Mouse (Mus musculus): ENCODE measurements around the gene Slc41a3. TPM values are rescaled to one million over a fixed set of nuclear protein-coding genes. Genes with fewer than 3 reads are reported as not detected.

Gene Slc41a3
- total and polyA plus RNA-seq, 2 experiments from 2014 or later: 23.4 to 35.0 TPM

DNA sequence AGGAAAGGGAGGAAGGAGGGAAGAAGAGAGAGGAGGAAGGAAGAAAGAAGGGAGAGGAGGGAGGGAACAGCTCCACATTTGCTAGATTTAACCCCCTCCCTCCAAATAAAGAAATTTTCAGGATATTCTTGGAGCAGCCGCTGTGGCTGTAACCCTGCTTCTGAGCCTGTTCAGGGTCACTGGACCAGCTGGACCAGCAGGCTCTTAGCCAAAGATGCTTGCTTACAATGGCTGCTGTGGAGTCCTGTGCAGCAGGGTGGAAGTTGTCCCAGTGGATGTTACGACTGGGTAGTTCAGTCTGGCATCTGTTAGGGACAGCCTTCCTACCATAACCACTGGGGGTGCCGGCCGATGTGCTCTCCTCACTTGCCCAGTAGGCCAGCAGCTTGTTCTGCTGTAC, 35.8 kb upstream of the Slc41a3 start:
- Histone ChIP-seq H3K9me3 (replicated peaks; ENCODE audit: control insufficient read depth, low read length) (no peaks in the 10 kb centered on the region), H3K4me1 (ENCODE audit: control insufficient read depth, insufficient read depth) (peaks cover 20% of the 10 kb centered on the region; the same call in 1 of the 2 replicates), H3K9ac (replicated peaks; ENCODE audit: low read depth, low read length) (no peak overlapping the region), H3K27me3 (ENCODE audit: control insufficient read depth, insufficient read depth, low read length) (no peaks in the 10 kb centered on the region), H3K4me3 (ENCODE audit: low read depth, low read length) (no peak overlapping the region), H3K4me2 (ENCODE audit: low read depth, low read length) (no peak overlapping the region), H3K27ac (ENCODE audit: low read depth) (no peak overlapping the region), H3K36me3 (replicated peaks; ENCODE audit: control insufficient read depth, insufficient read depth, low read length) (no peaks in the 10 kb centered on the region)
- WGBS: 90% methylated on average over 4 of the region's 4 CpGs
- ATAC-seq (ENCODE audit: insufficient read depth, low read depth): no peak
- no peak for DNase-seq (ENCODE audit: low spot score)
- TF ChIP-seq CTCF (IDR thresholded peaks at IDR 0.05; ENCODE audit: low read depth) (no peak), EP300 (IDR thresholded peaks at IDR 0.05; ENCODE audit: low read depth) (no peak)

DNA sequence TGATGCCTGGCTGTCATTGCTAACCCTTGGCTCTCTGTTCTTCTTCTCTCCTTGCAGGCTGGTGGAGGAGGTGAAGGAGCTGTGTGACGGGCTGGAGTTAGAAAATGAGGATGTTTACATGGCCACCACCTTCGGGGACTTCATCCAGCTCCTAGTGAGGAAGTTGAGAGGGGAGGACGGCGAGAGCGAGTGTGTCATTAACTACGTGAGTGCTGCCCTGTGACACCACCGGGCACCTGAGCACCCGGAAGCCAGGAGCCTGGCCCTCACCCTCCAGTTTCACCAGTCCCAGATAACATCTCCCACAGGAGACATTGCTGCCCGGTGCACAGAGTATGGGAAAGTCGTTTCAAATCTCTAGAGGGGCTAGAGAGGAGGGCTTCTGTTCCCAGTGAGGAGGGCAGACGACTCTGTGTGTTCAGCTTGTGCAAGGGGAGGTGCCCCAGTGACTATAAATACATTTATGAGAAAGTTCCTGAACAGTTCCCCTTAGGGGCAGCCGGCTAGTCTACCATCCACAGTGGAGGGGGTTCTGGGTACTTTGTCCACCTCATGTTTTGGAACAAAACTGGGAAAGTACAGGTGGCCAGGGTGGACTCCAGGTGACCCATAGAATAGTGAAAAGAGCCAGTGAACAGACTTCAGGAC, 34.7 kb upstream of the Slc41a3 start:
- DNase-seq (ENCODE audit: low spot score) (no peak), ATAC-seq (ENCODE audit: insufficient read depth, low read depth) (no peak)
- Histone ChIP-seq H3K9me3 (replicated peaks; ENCODE audit: control insufficient read depth, low read length) (no peaks in the 10 kb centered on the region), H3K27ac (ENCODE audit: low read depth) (no peak overlapping the region), H3K4me1 (ENCODE audit: control insufficient read depth, insufficient read depth) (peaks cover 10% of the 10 kb centered on the region; the same call in 1 of the 2 replicates), H3K9ac (replicated peaks; ENCODE audit: low read depth, low read length) (no peak overlapping the region), H3K4me2 (ENCODE audit: low read depth, low read length) (no peak overlapping the region), H3K4me3 (ENCODE audit: low read depth, low read length) (no peak overlapping the region), H3K36me3 (replicated peaks; ENCODE audit: control insufficient read depth, insufficient read depth, low read length) (no peaks in the 10 kb centered on the region), H3K27me3 (ENCODE audit: control insufficient read depth, insufficient read depth, low read length) (no peaks in the 10 kb centered on the region)
- TF ChIP-seq CTCF (IDR thresholded peaks at IDR 0.05; ENCODE audit: low read depth): no peak
- TF ChIP-seq EP300 (IDR thresholded peaks at IDR 0.05; ENCODE audit: low read depth): no peak
- WGBS: 46% methylated on average over 12 of the region's 12 CpGs

DNA sequence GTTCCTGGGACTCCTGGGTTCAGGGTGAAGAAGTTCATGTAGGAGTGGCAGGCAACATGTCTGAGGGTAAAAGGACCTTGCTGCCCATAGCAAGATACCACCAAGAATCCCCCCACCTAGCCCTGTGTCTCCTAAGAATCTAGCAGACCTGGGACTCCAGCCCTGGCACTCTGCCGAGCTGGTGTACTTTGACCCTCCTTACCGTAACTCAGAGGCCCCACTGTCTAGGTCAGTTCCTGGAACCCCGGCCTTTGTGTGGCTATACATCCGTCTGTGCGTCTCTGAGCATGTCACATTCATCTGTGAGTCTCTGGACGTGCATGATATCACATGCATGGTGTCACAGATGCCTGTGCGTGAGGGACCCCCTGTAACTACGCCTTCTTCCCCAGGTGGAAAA, 34.1 kb upstream of the Slc41a3 start:
- 78% methylated on average over 8 of the region's 8 CpGs for WGBS
- Histone ChIP-seq H3K4me2 (ENCODE audit: low read depth, low read length) (no peak overlapping the region), H3K27ac (ENCODE audit: low read depth) (no peak overlapping the region), H3K36me3 (replicated peaks; ENCODE audit: control insufficient read depth, insufficient read depth, low read length) (no peaks in the 10 kb centered on the region), H3K9me3 (replicated peaks; ENCODE audit: control insufficient read depth, low read length) (no peaks in the 10 kb centered on the region), H3K4me1 (ENCODE audit: control insufficient read depth, insufficient read depth) (peaks cover 5% of the 10 kb centered on the region; the same call in 1 of the 2 replicates), H3K9ac (replicated peaks; ENCODE audit: low read depth, low read length) (no peak overlapping the region), H3K4me3 (ENCODE audit: low read depth, low read length) (no peak overlapping the region), H3K27me3 (ENCODE audit: control insufficient read depth, insufficient read depth, low read length) (no peaks in the 10 kb centered on the region)
- DNase-seq (ENCODE audit: low spot score) (no peak), ATAC-seq (ENCODE audit: insufficient read depth, low read depth) (no peak)
- TF ChIP-seq CTCF (IDR thresholded peaks at IDR 0.05; ENCODE audit: low read depth) (no peak), EP300 (IDR thresholded peaks at IDR 0.05; ENCODE audit: low read depth) (no peak)

DNA sequence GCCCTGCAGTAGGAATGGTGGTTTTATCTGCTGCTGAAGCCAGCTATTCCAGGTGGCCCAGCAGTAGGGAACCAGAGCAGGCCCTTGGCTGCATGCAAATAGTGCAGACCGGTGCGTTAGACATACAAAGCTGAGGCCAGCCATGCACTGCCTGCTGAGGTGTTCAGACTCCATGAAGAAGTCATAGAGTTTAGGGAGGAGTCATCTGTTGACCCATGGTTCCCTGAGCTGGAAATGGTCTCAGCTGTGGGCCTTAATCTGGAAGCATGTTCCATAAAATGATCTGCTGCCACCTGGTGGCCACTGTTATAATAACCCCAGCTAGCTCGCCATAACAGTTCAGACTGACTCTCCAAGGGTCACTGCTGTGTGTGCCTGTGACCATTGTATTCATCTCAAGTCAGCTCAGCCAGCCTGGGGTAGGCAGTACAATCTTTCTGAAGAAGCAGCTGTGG, 29.2 kb upstream of the Slc41a3 start:
- DNase-seq (ENCODE audit: low spot score) (peak; percentile 69), ATAC-seq (ENCODE audit: insufficient read depth, low read depth) (peak; percentile 64)
- H3K9ac ChIP-seq (replicated peaks; ENCODE audit: low read depth, low read length): no peak overlapping the region
- H3K27ac ChIP-seq (ENCODE audit: low read depth): no peak overlapping the region
- TF ChIP-seq EP300 (IDR thresholded peaks at IDR 0.05; ENCODE audit: low read depth): no peak
- TF ChIP-seq CTCF (IDR thresholded peaks at IDR 0.05; ENCODE audit: low read depth): peak; percentile 86
- no peak overlapping the region for H3K4me2 ChIP-seq (ENCODE audit: low read depth, low read length)
- no peaks in the 10 kb centered on the region for H3K9me3 ChIP-seq (replicated peaks; ENCODE audit: control insufficient read depth, low read length)
- no peaks in the 10 kb centered on the region for H3K27me3 ChIP-seq (ENCODE audit: control insufficient read depth, insufficient read depth, low read length)
- 0 out of 2 replicates have a peak, but pooled peaks cover 6% of the 10 kb centered on the region for H3K4me1 ChIP-seq (ENCODE audit: control insufficient read depth, insufficient read depth)
- H3K4me3 ChIP-seq (ENCODE audit: low read depth, low read length): no peak overlapping the region
- H3K36me3 ChIP-seq (replicated peaks; ENCODE audit: control insufficient read depth, insufficient read depth, low read length): no peaks in the 10 kb centered on the region
- 43% methylated on average over 3 of the region's 3 CpGs for WGBS

DNA sequence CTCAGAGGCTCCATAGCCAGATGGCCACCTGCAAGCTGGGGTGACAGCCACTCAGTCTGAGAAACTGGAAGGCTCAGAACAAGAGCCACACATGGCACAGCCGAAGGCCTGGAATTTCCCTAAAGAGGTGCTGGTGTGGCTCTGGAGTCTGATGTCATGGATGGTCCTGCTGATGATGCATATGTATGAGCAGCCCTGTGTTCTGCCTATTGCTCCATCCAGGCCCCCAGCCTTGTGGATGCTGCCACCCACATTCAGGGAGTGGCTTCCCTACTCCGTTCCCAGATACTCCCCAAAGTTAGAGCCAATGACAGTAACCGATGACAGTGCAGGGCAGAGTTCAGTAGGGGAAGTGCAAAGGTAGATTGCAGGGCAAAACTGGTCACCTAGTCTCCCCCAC, 26.4 kb upstream of the Slc41a3 start:
- DNase-seq (ENCODE audit: low spot score): no peak
- no peak for ATAC-seq (ENCODE audit: insufficient read depth, low read depth)
- H3K9me3 ChIP-seq (replicated peaks; ENCODE audit: control insufficient read depth, low read length): no peaks in the 10 kb centered on the region
- H3K4me3 ChIP-seq (ENCODE audit: low read depth, low read length): no peak overlapping the region
- H3K36me3 ChIP-seq (replicated peaks; ENCODE audit: control insufficient read depth, insufficient read depth, low read length): no peaks in the 10 kb centered on the region
- no peak for TF ChIP-seq CTCF (IDR thresholded peaks at IDR 0.05; ENCODE audit: low read depth)
- TF ChIP-seq EP300 (IDR thresholded peaks at IDR 0.05; ENCODE audit: low read depth): no peak
- 0 out of 2 replicates have a peak, but pooled peaks cover 6% of the 10 kb centered on the region for H3K4me1 ChIP-seq (ENCODE audit: control insufficient read depth, insufficient read depth)
- H3K4me2 ChIP-seq (ENCODE audit: low read depth, low read length): no peak overlapping the region
- H3K9ac ChIP-seq (replicated peaks; ENCODE audit: low read depth, low read length): no peak overlapping the region
- H3K27me3 ChIP-seq (ENCODE audit: control insufficient read depth, insufficient read depth, low read length): no peaks in the 10 kb centered on the region
- no peak overlapping the region for H3K27ac ChIP-seq (ENCODE audit: low read depth)
- 61% methylated on average over 3 of the region's 3 CpGs for WGBS

DNA sequence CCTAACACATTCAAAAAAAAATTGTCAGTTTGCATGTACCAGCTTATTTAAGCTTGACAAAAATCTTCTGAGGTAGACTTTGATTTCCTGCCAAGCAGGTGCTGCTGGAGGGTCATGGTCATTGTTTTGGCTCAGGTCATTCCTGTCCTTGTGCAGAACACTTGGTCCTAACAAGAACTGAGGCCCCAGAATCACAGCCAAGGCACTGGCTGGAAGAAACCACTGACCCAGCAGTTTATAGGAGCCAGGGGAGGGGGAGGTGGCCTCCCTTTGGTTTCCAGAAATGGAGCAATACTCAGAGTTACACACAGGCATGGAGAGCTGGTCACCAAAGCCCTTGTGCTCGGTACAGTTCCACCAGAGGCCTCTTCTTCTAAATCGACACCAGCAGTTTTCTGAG, 22.2 kb upstream of the Slc41a3 start:
- Histone ChIP-seq H3K9me3 (replicated peaks; ENCODE audit: control insufficient read depth, low read length) (no peaks in the 10 kb centered on the region), H3K4me3 (ENCODE audit: low read depth, low read length) (no peak overlapping the region), H3K9ac (replicated peaks; ENCODE audit: low read depth, low read length) (no peak overlapping the region), H3K4me1 (ENCODE audit: control insufficient read depth, insufficient read depth) (0 out of 2 replicates have a peak, but pooled peaks cover 6% of the 10 kb centered on the region), H3K4me2 (ENCODE audit: low read depth, low read length) (no peak overlapping the region), H3K27ac (ENCODE audit: low read depth) (no peak overlapping the region), H3K36me3 (replicated peaks; ENCODE audit: control insufficient read depth, insufficient read depth, low read length) (no peaks in the 10 kb centered on the region), H3K27me3 (ENCODE audit: control insufficient read depth, insufficient read depth, low read length) (no peaks in the 10 kb centered on the region)
- WGBS: 84% methylated on average over 2 of the region's 2 CpGs
- ATAC-seq (ENCODE audit: insufficient read depth, low read depth): no peak
- TF ChIP-seq EP300 (IDR thresholded peaks at IDR 0.05; ENCODE audit: low read depth): no peak
- TF ChIP-seq CTCF (IDR thresholded peaks at IDR 0.05; ENCODE audit: low read depth): no peak
- no peak for DNase-seq (ENCODE audit: low spot score)
